Mouse (Mus musculus): Measurements from ENCODE around the gene Slc29a3.
A peak's percentile ranks its signal among the peaks of the same experiment; 100 is the strongest.
"Not testable (repeated sequence)": the region's sequence is repeated elsewhere in the genome, so short reads cannot be mapped to it uniquely, and the experiment has no call there.

Gene Slc29a3

GRCm38 (mm10) chr10:60767400-60767799 lies 14.8 kb upstream of the Slc29a3 start:
- no peak for DNase-seq (ENCODE audit: low read depth, low spot score)

GRCm38 (mm10) chr10:60762126-60762525 lies 9.5 kb upstream of the Slc29a3 start:
- DNase-seq (ENCODE audit: low read depth, low spot score) = no peak

- peak; percentile 95 for DNase-seq (ENCODE audit: low read depth, low spot score)
These were observed 7.8 kb upstream of the Slc29a3 start for GRCm38 (mm10) chr10:60760377-60760776.

- DNase-seq (ENCODE audit: low read depth, low spot score) = peak; percentile 65
These were observed 4.4 kb upstream of the Slc29a3 start for GRCm38 (mm10) chr10:60756992-60757391.

- DNase-seq (ENCODE audit: low read depth, low spot score) = no peak
These were observed 3.6 kb upstream of the Slc29a3 start for GRCm38 (mm10) chr10:60756146-60756545.

- no peak for DNase-seq (ENCODE audit: low read depth, low spot score)
These were observed 1.3 kb upstream of the Slc29a3 start for GRCm38 (mm10) chr10:60753941-60754340.

- DNase-seq (ENCODE audit: low read depth, low spot score) = no peak
These were observed 667 bp upstream of the Slc29a3 start for GRCm38 (mm10) chr10:60753261-60753660.

- DNase-seq (ENCODE audit: low read depth, low spot score) = no peak
These were observed 4.9 kb downstream of the Slc29a3 start for GRCm38 (mm10) chr10:60747667-60748212.

GRCm38 (mm10) chr10:60746512-60746911 lies 6.1 kb downstream of the Slc29a3 start:
- peak; percentile 23 for DNase-seq (ENCODE audit: low read depth, low spot score)

- no peak for DNase-seq (ENCODE audit: low read depth, low spot score)
These were observed 7.9 kb downstream of the Slc29a3 start for GRCm38 (mm10) chr10:60744543-60745290.

GRCm38 (mm10) chr10:60743681-60744080 lies 8.9 kb downstream of the Slc29a3 start:
- DNase-seq (ENCODE audit: low read depth, low spot score) = no peak

- no peak for DNase-seq (ENCODE audit: low read depth, low spot score)
These were observed 9.7 kb downstream of the Slc29a3 start for GRCm38 (mm10) chr10:60742942-60743341.

- DNase-seq (ENCODE audit: low read depth, low spot score) = not testable (repeated sequence)
These were observed 10.3 kb downstream of the Slc29a3 start for GRCm38 (mm10) chr10:60742296-60742695.

GRCm38 (mm10) chr10:60741435-60741834 lies 11.2 kb downstream of the Slc29a3 start:
- no peak for DNase-seq (ENCODE audit: low read depth, low spot score)

GRCm38 (mm10) chr10:60739619-60740363 lies 12.8 kb downstream of the Slc29a3 start:
- DNase-seq (ENCODE audit: low read depth, low spot score) = no peak

- no peak for DNase-seq (ENCODE audit: low read depth, low spot score)
These were observed 14.5 kb downstream of the Slc29a3 start for GRCm38 (mm10) chr10:60737886-60738640.

- no peak for DNase-seq (ENCODE audit: low read depth, low spot score)
These were observed 15.3 kb downstream of the Slc29a3 start for GRCm38 (mm10) chr10:60737169-60737728.

GRCm38 (mm10) chr10:60735737-60736136 lies 16.9 kb downstream of the Slc29a3 start:
- no peak for DNase-seq (ENCODE audit: low read depth, low spot score)

GRCm38 (mm10) chr10:60733471-60733870 lies 19.1 kb downstream of the Slc29a3 start:
- DNase-seq (ENCODE audit: low read depth, low spot score) = no peak

GRCm38 (mm10) chr10:60732397-60732861 lies 20.2 kb downstream of the Slc29a3 start:
- no peak for DNase-seq (ENCODE audit: low read depth, low spot score)

- no peak for DNase-seq (ENCODE audit: low read depth, low spot score)
These were observed 20.9 kb downstream of the Slc29a3 start for GRCm38 (mm10) chr10:60731742-60732141.
